Mouse (Mus musculus) MEL (cell line): Measurements from ENCODE around the gene Tesc. TPM values are rescaled to one million over a fixed set of nuclear protein-coding genes. Genes with fewer than 3 reads are reported as not detected.

Source experiments
- DNase-seq: peaks from one replicate; pipeline ENCODE4 v3.0.0; 2011; ENCODE audit warnings: low read depth, low spot score
- H3K27ac ChIP-seq: 2 replicates; pipeline ENCODE4 v1.5.1; 2012; ENCODE audit warnings: low read depth, mild to moderate bottlenecking, control low read depth, low read length, moderate library complexity; ENCODE audit not compliant: control insufficient read depth
- H3K27me3 ChIP-seq, 2 experiments: fragments of 150-350 bp in 1 of 2; sonication (generic) in 1 of 2; 2 replicates each; pipeline ENCODE4 v1.6.1; 2012; ENCODE audit warnings: low read length in 2 of 2, mild to moderate bottlenecking in 2 of 2, improper control_type of control experiment in 1 of 2, moderate library complexity in 1 of 2; ENCODE audit not compliant: insufficient read depth in 2 of 2, control insufficient read depth in 1 of 2
- H3K36me3 ChIP-seq, 2 experiments: 2 replicates each; pipeline ENCODE4 v1.6.1; 2012 to 2014; ENCODE audit warnings: low read length in 2 of 2, improper control_type of control experiment in 1 of 2, inconsistent platforms in 1 of 2, mild to moderate bottlenecking in 1 of 2; ENCODE audit not compliant: insufficient read depth in 2 of 2, control insufficient read depth in 1 of 2
- H3K4me1 ChIP-seq, 2 experiments: fragments of 150-350 bp in 1 of 2; sonication (generic) in 1 of 2; 2 replicates each; pipeline ENCODE4 v1.6.1; 2012; ENCODE audit warnings: low read length in 2 of 2, improper control_type of control experiment in 1 of 2, mild to moderate bottlenecking in 1 of 2; ENCODE audit not compliant: insufficient read depth in 2 of 2, control insufficient read depth in 1 of 2
- H3K4me3 ChIP-seq, 2 experiments: fragments of 150-350 bp in 1 of 2; sonication (generic) in 1 of 2; 2 replicates each; pipeline ENCODE4 v1.5.1; 2012; ENCODE audit warnings: low read depth in 2 of 2, low read length in 2 of 2, mild to moderate bottlenecking in 2 of 2, moderate library complexity in 2 of 2, control low read depth in 1 of 2, improper control_type of control experiment in 1 of 2; ENCODE audit not compliant: control insufficient read depth in 1 of 2, insufficient read depth in 1 of 2
- H3K79me2 ChIP-seq: 2 replicates; pipeline ENCODE4 v1.6.1; 2012; ENCODE audit warnings: mild to moderate bottlenecking, low read length, moderate library complexity; ENCODE audit not compliant: control insufficient read depth, poor library complexity, insufficient read depth
- H3K9ac ChIP-seq: 2 replicates; pipeline ENCODE4 v1.6.1; 2012; ENCODE audit warnings: low read depth, mild to moderate bottlenecking, control low read depth, low read length, moderate library complexity; ENCODE audit not compliant: control insufficient read depth, poor library complexity, severe bottlenecking
- H3K9me3 ChIP-seq: fragments of 150-350 bp; sonication (generic); replicated peaks from 2 replicates; pipeline ENCODE4 v1.6.1; 2012; ENCODE audit warnings: mild to moderate bottlenecking, low read length, improper control_type of control experiment, moderate library complexity; ENCODE audit not compliant: insufficient read depth
- CTCF ChIP-seq, 3 experiments: IDR thresholded peaks in 2 of 3; conservative IDR thresholded peaks in 1 of 3; 2 replicates each; pipeline ENCODE4 v1.5.1; 2011 to 2012; ENCODE audit warnings: low read length in 3 of 3, low read depth in 2 of 3, mild to moderate bottlenecking in 2 of 3, improper control_type of control experiment in 1 of 3, inconsistent platforms in 1 of 3, mixed read lengths in 1 of 3, moderate library complexity in 1 of 3; ENCODE audit not compliant: control insufficient read depth in 1 of 3, insufficient read depth in 1 of 3, poor library complexity in 1 of 3, severe bottlenecking in 1 of 3
- ELF1 ChIP-seq: IDR thresholded peaks from 2 replicates; pipeline ENCODE4 v1.6.1; 2014; ENCODE audit warnings: low read depth, mild to moderate bottlenecking, inconsistent platforms, low read length, improper control_type of control experiment, moderate library complexity
- JUND ChIP-seq: IDR thresholded peaks from 2 replicates; pipeline ENCODE4 v1.6.1; 2011; ENCODE audit warnings: low read depth, mild to moderate bottlenecking, improper control_type of control experiment, low read length
- MAFK ChIP-seq: IDR thresholded peaks from 2 replicates; pipeline ENCODE4 v1.6.1; 2011; ENCODE audit warnings: low read depth, mild to moderate bottlenecking, low read length, improper control_type of control experiment, borderline replicate concordance
- MEF2A ChIP-seq: IDR thresholded peaks from 2 replicates; pipeline ENCODE4 v1.6.1; 2014; ENCODE audit warnings: low read depth, mild to moderate bottlenecking, inconsistent platforms, low read length, improper control_type of control experiment; ENCODE audit not compliant: poor library complexity, insufficient replicate concordance, severe bottlenecking; ENCODE audit errors: extremely low read depth
- MYB ChIP-seq: IDR thresholded peaks from 2 replicates; pipeline ENCODE4 v1.6.1; 2011; ENCODE audit warnings: mild to moderate bottlenecking, low read depth, low read length, improper control_type of control experiment
- MYC ChIP-seq: IDR thresholded peaks from 2 replicates; pipeline ENCODE4 v1.6.1; 2011; ENCODE audit warnings: low read depth, mild to moderate bottlenecking, low read length, improper control_type of control experiment, moderate library complexity
- NELFE ChIP-seq: IDR thresholded peaks from 2 replicates; pipeline ENCODE4 v1.6.1; 2011; ENCODE audit warnings: low read depth, low read length, improper control_type of control experiment
- POLR2A ChIP-seq, 2 experiments: IDR thresholded peaks; 2 replicates each; pipeline ENCODE4 v1.6.1; 2011 to 2012; ENCODE audit warnings: low read length in 2 of 2, mild to moderate bottlenecking in 2 of 2, control low read depth in 1 of 2, improper control_type of control experiment in 1 of 2, low read depth in 1 of 2, moderate library complexity in 1 of 2; ENCODE audit not compliant: control insufficient read depth in 1 of 2, insufficient read depth in 1 of 2, poor library complexity in 1 of 2
- RAD21 ChIP-seq: IDR thresholded peaks from 2 replicates; pipeline ENCODE4 v1.6.1; 2011; ENCODE audit warnings: mild to moderate bottlenecking, low read depth, low read length, improper control_type of control experiment
- RCOR1 ChIP-seq: IDR thresholded peaks from 2 replicates; pipeline ENCODE4 v1.6.1; 2012; ENCODE audit warnings: low read depth, mild to moderate bottlenecking, inconsistent platforms, low read length, improper control_type of control experiment
- SMC3 ChIP-seq: IDR thresholded peaks from 2 replicates; pipeline ENCODE4 v1.6.1; 2011; ENCODE audit warnings: low read depth, low read length, improper control_type of control experiment
- TAL1 ChIP-seq: IDR thresholded peaks from 2 replicates; pipeline ENCODE4 v1.6.1; 2012; ENCODE audit warnings: mild to moderate bottlenecking, inconsistent platforms, low read length, moderate library complexity, mixed read lengths
- TBP ChIP-seq: IDR thresholded peaks from 2 replicates; pipeline ENCODE4 v1.8.0; 2011; ENCODE audit warnings: low read depth, low read length, improper control_type of control experiment
- TCF12 ChIP-seq: IDR thresholded peaks from 2 replicates; pipeline ENCODE4 v1.6.1; 2014; ENCODE audit warnings: low read depth, mild to moderate bottlenecking, inconsistent platforms, low read length, improper control_type of control experiment, moderate library complexity
- USF1 ChIP-seq: IDR thresholded peaks from 2 replicates; pipeline ENCODE4 v1.6.1; 2014; ENCODE audit warnings: low read depth, mild to moderate bottlenecking, inconsistent platforms, low read length, improper control_type of control experiment, moderate library complexity
- ZKSCAN1 ChIP-seq: IDR thresholded peaks from 2 replicates; pipeline ENCODE4 v1.6.1; 2012; ENCODE audit warnings: low read depth, mild to moderate bottlenecking, inconsistent platforms, low read length, improper control_type of control experiment, moderate library complexity
- polyA plus RNA-seq, 2 experiments: library from polyadenylated mRNA; stranded (reverse) in 1 of 2; unstranded in 1 of 2; fragments of >175 nt in 1 of 2; fragments of >200 nt in 1 of 2; gene quantifications; 2 replicates each; pipeline versions ENCODE4 v1.2.1 to v1.2.4; 2012; ENCODE audit warnings: low replicate concordance in 2 of 2, low read depth in 1 of 2; ENCODE audit not compliant: insufficient read length in 2 of 2, insufficient read depth in 1 of 2, missing spikeins in 1 of 2
- total RNA-seq: library from RNA; depleted of rRNA; stranded (reverse); fragments of 300-350 nt; gene quantifications from 2 replicates; pipeline ENCODE4 v1.2.3, GENCODE M21; 2012

The Tesc gene
- total and polyA plus RNA-seq, 3 experiments, result 0.07 TPM; not detected in 2

GRCm38 (mm10) chr5:118090101-118090500 is 62.6 kb downstream of the Tesc start:
- no peaks in the 10 kb centered on the region for H3K9me3 ChIP-seq
- no peak for DNase-seq
- H3K4me1 ChIP-seq, result no peaks in the 10 kb centered on the region
- H3K79me2 ChIP-seq, result no peaks in the 10 kb centered on the region
- H3K4me3 ChIP-seq, result no peak overlapping the region
- no peak overlapping the region for H3K9ac ChIP-seq
- no peak overlapping the region for H3K27ac ChIP-seq
- H3K36me3 ChIP-seq, result no peaks in the 10 kb centered on the region
- no peak for TF ChIP-seq TBP
- no peak for TF ChIP-seq RCOR1
- no peak for TF ChIP-seq MAFK
- TF ChIP-seq JUND, result no peak
- no peak for TF ChIP-seq POLR2A (IDR thresholded peaks at IDR 0.05; ENCODE audit: control insufficient read depth in 1 of 2, insufficient read depth in 1 of 2, low read depth in 1 of 2, low read length in 2 of 2, poor library complexity in 1 of 2)
- no peaks in the 10 kb centered on the region for H3K27me3 ChIP-seq

GRCm38 (mm10) chr5:118090837-118091236 is 63.3 kb downstream of the Tesc start:
- Histone ChIP-seq H3K4me3 (no peak overlapping the region), H3K4me1 (no peaks in the 10 kb centered on the region), H3K79me2 (no peaks in the 10 kb centered on the region), H3K9me3 (no peaks in the 10 kb centered on the region), H3K9ac (no peak overlapping the region), H3K36me3 (no peaks in the 10 kb centered on the region), H3K27me3 (no peaks in the 10 kb centered on the region), H3K27ac (no peak overlapping the region)
- peak; percentile 20 for TF ChIP-seq SMC3
- no peak for TF ChIP-seq MEF2A
- no peak for TF ChIP-seq ZKSCAN1
- TF ChIP-seq RAD21, result peak; percentile 24
- no peak for TF ChIP-seq JUND
- TF ChIP-seq TAL1, result no peak
- no peak for TF ChIP-seq RCOR1
- TF ChIP-seq CTCF (IDR thresholded peaks at IDR 0.05 in 2 of 3, conservative IDR thresholded peaks at IDR 0.05 in 1 of 3; ENCODE audit: control insufficient read depth in 1 of 3, insufficient read depth in 1 of 3, low read depth in 2 of 3, low read length in 3 of 3, poor library complexity in 1 of 3, severe bottlenecking in 1 of 3), result peak; percentile 57 to 84 (median 64)
- TF ChIP-seq TBP, result no peak
- TF ChIP-seq NELFE, result no peak
- no peak for TF ChIP-seq MYC
- no peak for TF ChIP-seq ELF1
- DNase-seq, result peak; percentile 64

GRCm38 (mm10) chr5:118093321-118094035 is 65.9 kb downstream of the Tesc start:
- Histone ChIP-seq H3K9ac (no peak overlapping the region), H3K27me3 (no peaks in the 10 kb centered on the region), H3K4me3 (no peak overlapping the region), H3K4me1 (no peaks in the 10 kb centered on the region), H3K9me3 (no peaks in the 10 kb centered on the region), H3K27ac (no peak overlapping the region), H3K36me3 (no peaks in the 10 kb centered on the region), H3K79me2 (no peaks in the 10 kb centered on the region)
- DNase-seq, result no peak
- TF ChIP-seq MAFK, result no peak
- no peak for TF ChIP-seq USF1
- TF ChIP-seq TCF12, result no peak
- no peak for TF ChIP-seq POLR2A (IDR thresholded peaks at IDR 0.05; ENCODE audit: control insufficient read depth in 1 of 2, insufficient read depth in 1 of 2, low read depth in 1 of 2, low read length in 2 of 2, poor library complexity in 1 of 2)
- no peak for TF ChIP-seq MYB
